Mouse (Mus musculus) olfactory bulb, adult 2 months (tissue): ENCODE measurements around the gene Polr2h. TPM values are rescaled to one million over a fixed set of nuclear protein-coding genes. Genes with fewer than 3 reads are reported as not detected.

ENCODE experiments used
- H3K27ac ChIP-seq: fragments of 200-500 bp; 2 replicates; pipeline ENCODE4 v1.5.1; 2012; ENCODE audit warnings: low read depth, low read length; ENCODE audit not compliant: insufficient read depth
- H3K4me1 ChIP-seq: fragments of 200-500 bp; 2 replicates; pipeline ENCODE4 v1.6.1; 2012; ENCODE audit warnings: low read length; ENCODE audit not compliant: control insufficient read depth, insufficient read depth
- H3K4me3 ChIP-seq: fragments of 200-500 bp; 2 replicates; pipeline ENCODE4 v1.5.1; 2012; ENCODE audit warnings: mild to moderate bottlenecking, low read depth, low read length, moderate library complexity; ENCODE audit not compliant: insufficient read depth
- CTCF ChIP-seq: fragments of 200-500 bp; IDR thresholded peaks from 2 replicates; pipeline ENCODE4 v1.5.1; 2012; ENCODE audit warnings: low read depth, mild to moderate bottlenecking, low read length, moderate library complexity; ENCODE audit not compliant: insufficient read depth
- POLR2A ChIP-seq: fragments of 200-500 bp; IDR thresholded peaks from 2 replicates; pipeline ENCODE4 v1.6.1; 2012; ENCODE audit warnings: mild to moderate bottlenecking, low read depth, low read length, moderate library complexity; ENCODE audit not compliant: insufficient read depth
- WGBS: fragments of 180-500 bp; shearing (Covaris S2); methylation state at CpG from one replicate; pipeline ENCODE4 v1.1.7; 2018; 5-methylcytosine and 5-hydroxymethylcytosine counted together
- polyA plus RNA-seq: library from polyadenylated mRNA; stranded (reverse); fragments of >200 nt; gene quantifications from 2 replicates; pipeline ENCODE4 v1.2.4, GENCODE M21; 2012; ENCODE audit warnings: low replicate concordance; ENCODE audit not compliant: missing spikeins, insufficient read depth, insufficient read length

Gene Polr2h
- polyA plus RNA-seq, 1 experiment: not detected

DNA sequence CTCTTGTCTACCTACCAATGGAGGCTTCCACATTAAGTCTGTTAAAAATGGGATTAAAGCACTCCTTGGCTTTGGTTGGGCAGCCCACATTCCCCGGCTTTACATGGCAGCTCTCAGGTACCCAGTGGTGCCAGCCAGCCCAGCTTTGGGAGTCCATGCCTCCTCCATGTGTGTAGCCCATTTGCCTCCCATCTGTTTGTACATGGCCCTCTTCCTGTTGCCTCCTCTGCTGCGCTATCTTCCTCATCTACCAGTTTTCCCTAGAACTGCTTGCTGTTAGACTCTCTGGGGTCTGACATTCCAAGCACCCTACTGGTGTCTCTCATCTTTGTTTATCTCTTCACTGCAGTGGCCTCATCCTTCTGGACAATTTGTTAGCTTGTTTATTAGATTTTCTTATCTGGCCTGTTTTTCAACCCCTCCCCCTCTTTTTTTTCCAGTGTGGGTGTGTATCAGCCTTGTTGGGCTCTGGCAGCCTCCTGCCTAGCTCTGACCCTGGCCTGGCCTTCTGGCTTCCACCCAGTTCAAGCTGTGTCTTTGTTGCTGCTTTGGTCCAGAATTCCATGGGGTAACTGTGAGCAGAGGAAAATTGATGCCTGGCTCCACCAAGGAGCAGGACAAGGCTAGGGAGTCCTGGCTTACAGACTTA lies 10.9 kb upstream of the Polr2h start:
- peak overlapping the region; percentile 48; the same call in 1 of the 2 replicates for H3K27ac ChIP-seq
- H3K4me1 ChIP-seq: peaks cover 31% of the 10 kb centered on the region
- 84% methylated on average over 2 of the region's 2 CpGs for WGBS
- TF ChIP-seq CTCF: no peak
- no peak for TF ChIP-seq POLR2A
- H3K4me3 ChIP-seq: no peak overlapping the region

DNA sequence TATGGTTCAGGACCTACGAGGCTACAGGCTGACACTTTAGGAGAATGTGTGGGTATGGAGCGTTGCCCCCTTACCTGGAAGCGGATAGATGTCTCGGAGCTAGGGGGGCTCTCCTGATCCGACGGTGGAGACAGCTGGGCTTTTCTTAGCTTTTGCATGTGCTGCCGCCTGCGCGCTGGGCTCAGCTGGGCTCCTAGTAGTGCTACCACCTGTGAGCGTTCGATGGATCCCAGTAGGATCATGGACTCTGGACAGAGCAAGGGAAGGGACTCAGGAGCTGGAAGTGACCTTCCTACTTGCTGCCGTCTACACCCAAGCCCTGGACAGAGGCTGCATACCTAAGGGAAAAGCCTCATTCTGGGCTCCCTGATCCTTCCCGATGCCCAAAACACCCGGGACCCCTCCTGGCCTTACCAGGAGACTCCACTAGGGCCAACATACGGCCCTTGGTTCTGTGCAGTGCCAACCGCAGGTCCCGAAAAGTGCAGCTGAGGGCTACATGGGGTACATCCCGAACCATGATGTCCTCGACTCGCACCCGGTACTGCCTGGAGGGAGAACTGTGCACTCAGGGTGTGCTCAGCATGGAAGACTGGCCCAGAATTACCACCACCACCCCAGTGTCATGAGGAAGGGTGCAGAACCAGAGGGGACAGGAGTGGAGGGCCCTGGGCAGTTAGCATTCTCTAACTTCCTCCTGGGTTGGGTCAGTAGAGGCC lies 9.1 kb upstream of the Polr2h start:
- 91% methylated on average over 21 of the region's 21 CpGs for WGBS
- peaks cover 17% of the 10 kb centered on the region for H3K4me1 ChIP-seq
- no peak overlapping the region for H3K27ac ChIP-seq
- no peak overlapping the region for H3K4me3 ChIP-seq
- TF ChIP-seq CTCF: no peak
- no peak for TF ChIP-seq POLR2A

- WGBS: 76% methylated on average over 19 of the region's 19 CpGs
- H3K4me1 ChIP-seq: peaks cover 24% of the 10 kb centered on the region
- no peak overlapping the region for H3K4me3 ChIP-seq
- no peak for TF ChIP-seq POLR2A
- TF ChIP-seq CTCF: peak; percentile 76
- no peak overlapping the region for H3K27ac ChIP-seq
Measured at GRCm38 (mm10) chr16:20708939-20709734, 8.3 kb upstream of the Polr2h start.

DNA sequence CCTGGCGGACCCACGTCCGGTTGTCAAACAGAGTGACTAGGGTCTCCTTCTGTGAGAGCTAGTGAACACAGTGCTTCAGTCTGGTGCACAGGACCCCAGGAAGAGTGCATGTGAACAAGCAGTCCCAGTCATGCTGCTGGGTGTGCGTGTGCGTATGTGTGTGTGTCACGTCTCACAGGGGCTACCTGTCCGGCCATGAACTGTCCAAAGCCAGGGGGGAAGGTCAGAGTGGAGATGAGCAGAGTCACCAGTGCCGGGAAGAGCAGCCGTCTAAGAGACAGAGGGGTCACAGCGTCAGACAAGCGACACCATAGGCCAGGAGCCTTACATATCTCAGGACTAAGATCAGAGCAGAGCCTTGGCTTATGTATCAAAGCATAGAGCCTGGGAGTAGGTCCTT lies 7.1 kb upstream of the Polr2h start:
- no peak for TF ChIP-seq POLR2A
- no peak for TF ChIP-seq CTCF
- Histone ChIP-seq H3K4me3 (no peak overlapping the region), H3K27ac (no peak overlapping the region), H3K4me1 (peaks cover 35% of the 10 kb centered on the region)
- WGBS: 93% methylated on average over 11 of the region's 11 CpGs

DNA sequence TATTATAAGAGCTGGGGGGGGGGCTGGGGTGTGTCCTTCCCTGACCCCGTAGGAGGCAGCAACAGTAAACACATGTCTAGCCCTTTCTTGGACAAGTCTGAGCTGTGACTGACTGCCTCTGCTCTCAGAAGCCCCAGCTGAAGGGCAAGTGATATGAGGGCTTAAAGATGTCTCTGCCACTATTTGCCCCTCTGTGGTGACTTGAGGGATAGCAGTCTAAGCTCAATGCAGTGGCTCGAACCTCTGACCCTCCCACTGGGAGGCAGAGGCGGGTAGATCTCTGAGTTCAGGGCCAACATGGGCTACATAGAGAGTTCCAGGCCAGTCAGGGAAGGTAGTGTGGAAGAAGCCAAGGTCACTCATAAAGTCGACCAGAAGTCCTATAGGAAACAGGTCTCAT lies 6.7 kb upstream of the Polr2h start:
- H3K4me1 ChIP-seq: peaks cover 35% of the 10 kb centered on the region

GRCm38 (mm10) chr16:20712190-20712589 lies 5.3 kb upstream of the Polr2h start:
- Histone ChIP-seq H3K27ac (no peak overlapping the region), H3K4me3 (no peak overlapping the region), H3K4me1 (peaks cover 30% of the 10 kb centered on the region)
- TF ChIP-seq CTCF (no peak), POLR2A (no peak)
- 80% methylated on average over 9 of the region's 9 CpGs for WGBS

More for the DNA sequence above, 6.7 kb upstream of the Polr2h start:
- WGBS: 72% methylated on average over 4 of the region's 4 CpGs
- Histone ChIP-seq H3K4me3 (no peak overlapping the region), H3K27ac (no peak overlapping the region)
- no peak for TF ChIP-seq CTCF

DNA sequence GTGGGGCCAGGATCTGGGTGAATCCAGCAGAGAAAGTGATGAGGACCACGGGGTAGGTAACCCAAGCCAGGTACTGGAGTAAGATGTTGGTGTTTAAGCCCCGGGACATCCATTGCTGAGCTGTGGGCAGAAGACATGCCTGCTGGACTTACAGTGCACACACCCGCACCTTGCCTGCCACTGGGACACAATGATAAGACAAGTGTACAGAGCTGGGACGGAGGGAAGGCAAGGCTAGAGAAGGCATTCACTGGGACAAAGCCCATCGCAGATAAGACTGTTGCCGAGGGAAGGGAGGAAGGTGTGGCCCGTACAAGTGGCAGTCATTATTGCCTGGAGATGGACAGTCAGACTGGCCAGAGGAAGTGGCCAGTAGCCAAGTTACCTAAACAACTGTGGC lies 4.6 kb upstream of the Polr2h start:
- no peak overlapping the region for H3K27ac ChIP-seq
- no peak overlapping the region for H3K4me3 ChIP-seq
- peaks cover 24% of the 10 kb centered on the region for H3K4me1 ChIP-seq
- WGBS: 85% methylated on average over 7 of the region's 7 CpGs
- TF ChIP-seq CTCF (no peak), POLR2A (no peak)

GRCm38 (mm10) chr16:20714307-20715080 lies 3.0 kb upstream of the Polr2h start:
- Histone ChIP-seq H3K4me3 (peak overlapping the region; percentile 77; the same call in 1 of the 2 replicates), H3K4me1 (peaks cover 25% of the 10 kb centered on the region), H3K27ac (no peak overlapping the region)
- TF ChIP-seq CTCF: no peak
- no peak for TF ChIP-seq POLR2A
- 48% methylated on average over 11 of the region's 11 CpGs for WGBS
